Mouse (Mus musculus) 3134 (cell line): ENCODE measurements around the gene Gm28308.

Source experiments
- DNase-seq: peaks from one replicate; pipeline ENCODE4 v3.0.0-alpha.2; 2011; ENCODE audit warnings: low spot score; ENCODE audit not compliant: insufficient read length; ENCODE audit errors: extremely low read depth

The Gm28308 gene

GRCm38 (mm10) chr6:52118903-52119635 lies 94.1 kb downstream of the Gm28308 start:
- DNase-seq, result no peak

- DNase-seq, result no peak
Observed at GRCm38 (mm10) chr6:52115899-52116298, 97.2 kb downstream of the Gm28308 start.
